Mouse (Mus musculus): ENCODE measurements around the gene Ranbp2.
A peak's percentile ranks its signal among the peaks of the same experiment; 100 is the strongest.

Ranbp2 gene

GRCm38 (mm10) chr10:58446384-58447279, at the start of gene Ranbp2:
TSS of gene Ranbp2 (plus strand) at chr10:58446920.
- DNase-seq (ENCODE audit: extremely low read depth, insufficient read length, low spot score), result peak; percentile 98

GRCm38 (mm10) chr10:58398941-58399340, 47.8 kb upstream of the Ranbp2 start:
- no peak for DNase-seq (ENCODE audit: extremely low read depth, insufficient read length, low spot score)

- no peak for DNase-seq (ENCODE audit: extremely low read depth, insufficient read length, low spot score)
These were observed 44.9 kb upstream of the Ranbp2 start for GRCm38 (mm10) chr10:58401838-58402237.

DNA sequence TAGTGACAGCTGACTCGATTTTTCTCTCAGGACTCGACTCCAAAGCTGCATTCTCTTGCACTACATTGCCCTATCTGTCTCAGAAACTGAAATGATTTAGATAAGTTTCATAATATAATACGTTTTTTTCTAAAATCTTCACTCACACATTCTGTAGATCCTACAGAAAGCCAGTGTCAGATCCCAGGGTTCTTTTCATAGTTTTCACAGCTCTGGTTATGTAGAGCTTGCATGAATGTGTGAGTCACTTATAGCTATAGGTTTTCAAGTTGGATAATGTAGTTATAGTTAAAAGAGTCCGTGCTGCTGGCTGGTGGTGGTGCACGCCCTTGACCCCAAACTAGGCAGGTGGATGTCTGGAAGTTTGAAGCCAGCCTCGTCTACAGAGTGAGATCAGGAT, 42.1 kb upstream of the Ranbp2 start:
- DNase-seq (ENCODE audit: extremely low read depth, insufficient read length, low spot score), result no peak

DNA sequence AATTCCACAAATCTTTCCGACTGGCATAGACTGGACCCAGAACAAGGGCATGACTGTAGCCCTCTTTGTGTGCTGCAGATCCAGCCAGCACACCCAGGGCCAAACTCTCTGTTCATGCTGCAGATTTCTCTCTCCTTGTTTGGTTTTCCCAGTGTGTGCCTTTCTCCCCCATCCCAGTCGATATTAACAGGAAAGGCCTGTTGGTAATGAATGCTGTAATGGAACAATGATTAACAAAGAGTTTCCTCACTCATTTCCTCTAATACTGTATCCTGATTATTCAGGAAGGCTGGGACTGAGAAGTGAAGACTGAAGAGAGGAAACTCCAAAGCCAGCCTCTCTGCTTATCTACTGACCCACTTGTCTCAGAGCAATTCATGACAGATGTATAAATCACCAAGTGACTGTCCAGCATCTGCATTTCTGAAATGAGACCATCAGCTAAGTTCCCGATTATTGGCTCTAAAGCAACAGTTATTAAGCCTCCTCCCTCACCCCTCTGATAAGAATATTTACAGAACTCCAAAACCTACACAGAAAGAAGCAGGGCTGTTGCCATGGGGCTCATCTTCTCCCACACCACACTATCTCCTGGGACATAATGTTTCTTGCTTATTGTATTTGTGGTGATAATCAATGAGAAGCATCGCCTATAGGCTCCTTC, 41.3 kb upstream of the Ranbp2 start:
- no peak for DNase-seq (ENCODE audit: extremely low read depth, insufficient read length, low spot score)

DNA sequence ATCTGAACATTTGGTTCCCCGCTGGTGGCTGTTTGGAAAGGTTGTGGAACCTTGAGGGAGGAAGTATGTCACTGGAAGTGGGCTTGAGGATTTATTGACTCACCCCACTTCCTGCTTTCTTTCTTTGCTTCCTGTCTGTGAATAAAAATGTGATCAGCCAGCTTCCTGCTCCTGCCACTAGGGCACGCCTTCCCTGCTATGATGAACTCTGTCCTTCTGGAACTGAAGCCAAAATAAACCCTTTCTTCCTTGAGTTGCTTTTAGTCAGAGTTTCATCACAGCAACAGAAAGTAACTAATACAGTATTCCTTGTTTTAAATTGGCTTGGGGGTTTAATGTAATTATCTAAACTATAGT, 40.8 kb upstream of the Ranbp2 start:
- peak; percentile 16 for DNase-seq (ENCODE audit: extremely low read depth, insufficient read length, low spot score)

- DNase-seq (ENCODE audit: extremely low read depth, insufficient read length, low spot score), result no peak
These were observed 34.4 kb upstream of the Ranbp2 start for GRCm38 (mm10) chr10:58412331-58412730.

DNA sequence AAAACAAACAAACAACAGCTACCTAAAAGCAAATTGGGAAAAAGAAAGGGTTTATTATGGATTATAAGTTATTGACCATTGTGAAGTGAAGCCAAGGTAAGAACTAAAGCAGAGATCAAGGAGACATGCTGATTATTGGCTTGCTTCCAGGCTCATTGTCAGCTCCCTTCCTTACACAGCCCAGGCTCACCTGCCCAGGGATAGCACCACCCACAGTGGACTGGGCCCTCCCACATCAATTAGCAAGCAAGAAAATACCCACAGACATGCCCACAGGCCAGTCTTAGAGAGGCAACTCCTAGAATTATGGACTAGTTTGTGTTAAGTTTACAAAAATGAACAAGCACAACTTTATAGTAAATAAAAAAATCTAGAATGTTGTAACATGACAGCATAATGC, 33.9 kb upstream of the Ranbp2 start:
- no peak for DNase-seq (ENCODE audit: extremely low read depth, insufficient read length, low spot score)

GRCm38 (mm10) chr10:58416702-58417101, 30.0 kb upstream of the Ranbp2 start:
- no peak for DNase-seq (ENCODE audit: extremely low read depth, insufficient read length, low spot score)

DNA sequence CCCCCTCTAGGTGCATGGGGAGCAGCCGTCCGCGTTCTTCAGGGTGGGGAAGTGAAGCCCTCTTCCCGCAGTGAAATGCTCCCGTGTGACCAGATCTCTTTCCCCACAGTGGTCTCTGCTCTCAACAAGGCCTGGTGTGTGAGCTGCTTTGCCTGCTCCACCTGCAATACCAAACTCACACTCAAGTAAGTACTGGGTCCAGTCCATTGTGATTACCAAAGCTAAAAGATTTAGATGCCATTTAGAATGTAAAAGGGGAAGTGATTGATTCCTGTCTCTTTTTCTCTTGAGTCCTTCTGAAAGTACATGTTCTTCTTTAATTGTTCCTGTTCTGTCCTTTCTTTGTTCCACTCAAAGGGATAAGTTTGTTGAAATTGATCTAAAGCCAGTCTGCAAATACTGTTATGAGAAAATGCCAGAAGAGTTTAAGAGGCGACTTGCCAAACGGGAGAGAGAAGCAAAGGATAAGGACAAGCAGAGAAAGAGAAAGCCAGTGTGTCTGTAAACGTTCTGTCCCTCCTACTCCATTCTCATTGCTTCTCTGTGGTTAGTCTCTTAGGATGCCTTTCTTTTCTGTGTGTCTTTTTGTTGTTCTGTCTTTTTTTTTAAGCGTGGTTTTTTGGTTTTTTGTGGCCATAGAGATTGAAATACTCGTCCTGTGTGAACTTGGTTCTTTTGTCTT, 28.3 kb upstream of the Ranbp2 start:
- no peak for DNase-seq (ENCODE audit: extremely low read depth, insufficient read length, low spot score)

GRCm38 (mm10) chr10:58427930-58428329, 18.8 kb upstream of the Ranbp2 start:
- DNase-seq (ENCODE audit: extremely low read depth, insufficient read length, low spot score), result no peak

DNA sequence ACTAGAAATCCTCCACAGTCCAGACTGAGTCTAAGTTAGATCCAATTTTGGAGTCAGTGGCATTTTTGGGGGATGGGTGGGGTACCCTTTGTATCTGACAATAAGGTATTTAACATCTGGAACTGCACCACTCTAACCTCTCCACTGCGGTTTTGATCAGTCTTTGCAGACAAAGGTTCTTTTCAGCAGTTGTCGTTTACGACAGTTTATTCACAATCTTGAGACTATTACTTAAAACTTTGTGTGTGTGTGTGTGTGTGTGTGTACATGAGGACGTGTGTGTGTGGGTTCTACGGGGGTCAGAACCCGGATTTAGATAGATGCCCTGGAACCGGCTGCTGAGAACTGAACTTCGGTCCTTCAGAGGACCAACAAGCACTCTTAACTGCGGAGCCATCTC, 870 bp upstream of the Ranbp2 start:
- peak; percentile 22 for DNase-seq (ENCODE audit: extremely low read depth, insufficient read length, low spot score)

DNA sequence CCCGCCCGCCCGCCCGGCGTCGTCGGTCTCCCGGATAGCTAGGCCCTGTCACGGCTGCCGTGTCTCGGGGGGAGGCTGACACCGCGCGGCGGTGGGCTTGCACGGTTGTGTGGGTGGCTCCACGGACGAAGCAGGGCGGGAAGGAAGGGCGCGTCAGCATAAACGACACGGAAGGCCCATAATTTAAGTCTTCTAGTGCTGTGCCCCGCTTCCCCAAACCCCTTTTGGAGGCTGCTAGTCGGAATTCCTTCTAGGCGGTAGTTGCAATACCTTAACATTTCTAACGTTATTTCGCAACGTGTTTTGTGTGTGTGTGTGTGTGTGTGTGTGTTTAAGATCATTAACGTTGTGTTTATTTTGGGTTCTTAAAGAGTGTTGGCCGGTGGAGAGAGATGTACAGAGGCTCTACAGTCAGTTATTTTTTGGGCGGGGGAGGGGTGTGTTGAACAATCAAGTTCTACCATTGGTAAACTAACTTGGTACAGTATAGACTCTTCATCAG, 611 bp downstream of the Ranbp2 start:
- no peak for DNase-seq (ENCODE audit: extremely low read depth, insufficient read length, low spot score)

DNA sequence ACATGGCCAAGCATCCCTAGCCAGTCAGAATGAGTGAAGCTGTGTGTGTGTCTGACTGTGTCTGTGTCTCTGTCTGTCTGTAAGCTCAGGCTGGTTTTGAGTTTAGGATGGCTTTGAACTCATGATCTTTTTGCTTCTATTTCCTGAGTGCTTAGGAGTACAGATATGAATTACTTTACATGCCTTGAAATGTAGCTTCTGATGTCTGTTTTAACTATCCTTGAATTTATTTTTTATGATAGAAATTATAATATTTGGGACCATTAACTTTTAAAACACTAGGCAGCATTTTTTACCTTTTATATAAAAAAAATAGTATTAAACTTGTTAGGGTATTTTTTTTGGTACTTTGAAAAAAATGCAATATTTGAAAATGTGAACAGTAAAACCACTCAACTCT, 4.9 kb downstream of the Ranbp2 start:
- no peak for DNase-seq (ENCODE audit: extremely low read depth, insufficient read length, low spot score)

DNA sequence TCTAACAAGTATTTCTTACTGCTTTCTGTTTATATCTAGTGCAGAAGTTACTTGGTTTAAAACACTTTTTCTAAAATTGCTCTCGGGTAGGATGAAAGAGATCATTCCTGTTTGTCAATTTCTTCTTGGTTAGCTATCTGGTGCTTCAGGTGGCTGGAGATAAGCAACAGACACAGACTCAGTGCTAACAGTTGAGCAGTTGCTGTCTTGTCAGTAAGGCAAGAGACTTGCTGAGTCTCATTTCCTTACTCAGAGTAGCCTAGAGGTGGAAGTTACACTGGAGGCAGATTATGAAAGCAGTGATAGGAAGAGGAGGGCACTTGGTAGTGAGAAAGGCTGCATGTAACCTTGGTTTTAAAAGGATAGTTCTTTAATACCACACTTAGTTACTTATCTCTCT, 5.5 kb downstream of the Ranbp2 start:
- DNase-seq (ENCODE audit: extremely low read depth, insufficient read length, low spot score), result no peak

DNA sequence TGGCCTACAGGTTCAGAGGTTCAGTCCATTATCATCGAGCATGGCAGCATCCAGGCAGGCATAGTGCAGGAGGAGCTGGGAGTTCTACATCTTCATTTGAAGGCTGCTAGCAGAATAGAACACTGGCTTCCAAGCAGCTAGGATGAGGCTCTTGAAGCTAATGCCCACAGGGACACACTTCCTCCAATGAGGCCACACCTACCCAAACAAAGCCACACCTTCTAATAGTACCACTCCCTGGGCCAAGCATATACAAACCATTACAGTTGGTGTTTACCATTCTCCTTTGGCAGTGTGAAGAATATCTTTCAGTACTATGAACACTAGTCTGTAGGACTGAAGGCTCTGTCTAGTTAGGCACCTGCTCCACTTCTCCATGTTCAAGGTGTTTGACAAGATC, 13.2 kb downstream of the Ranbp2 start:
- no peak for DNase-seq (ENCODE audit: extremely low read depth, insufficient read length, low spot score)

DNA sequence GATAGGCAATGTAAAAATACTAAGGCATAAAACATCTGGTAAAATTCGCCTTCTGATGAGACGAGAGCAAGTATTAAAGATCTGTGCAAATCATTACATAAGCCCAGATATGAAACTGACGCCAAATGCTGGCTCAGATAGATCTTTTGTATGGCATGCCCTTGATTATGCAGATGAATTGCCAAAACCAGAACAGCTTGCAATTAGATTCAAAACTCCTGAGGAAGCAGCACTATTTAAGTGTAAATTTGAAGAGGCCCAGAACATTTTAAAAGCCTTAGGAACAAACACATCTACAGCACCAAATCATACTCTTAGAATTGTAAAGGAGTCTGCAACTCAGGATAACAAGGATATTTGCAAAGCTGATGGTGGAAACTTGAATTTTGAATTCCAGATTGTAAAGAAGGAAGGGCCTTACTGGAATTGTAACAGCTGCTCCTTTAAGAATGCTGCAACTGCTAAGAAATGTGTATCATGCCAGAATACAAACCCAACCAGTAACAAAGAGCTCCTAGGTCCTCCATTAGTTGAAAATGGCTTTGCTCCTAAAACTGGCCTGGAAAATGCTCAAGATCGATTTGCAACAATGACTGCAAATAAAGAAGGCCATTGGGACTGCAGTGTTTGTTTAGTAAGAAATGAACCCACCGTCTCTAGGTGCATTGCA, 30.5 kb downstream of the Ranbp2 start:
- no peak for DNase-seq (ENCODE audit: extremely low read depth, insufficient read length, low spot score)

DNA sequence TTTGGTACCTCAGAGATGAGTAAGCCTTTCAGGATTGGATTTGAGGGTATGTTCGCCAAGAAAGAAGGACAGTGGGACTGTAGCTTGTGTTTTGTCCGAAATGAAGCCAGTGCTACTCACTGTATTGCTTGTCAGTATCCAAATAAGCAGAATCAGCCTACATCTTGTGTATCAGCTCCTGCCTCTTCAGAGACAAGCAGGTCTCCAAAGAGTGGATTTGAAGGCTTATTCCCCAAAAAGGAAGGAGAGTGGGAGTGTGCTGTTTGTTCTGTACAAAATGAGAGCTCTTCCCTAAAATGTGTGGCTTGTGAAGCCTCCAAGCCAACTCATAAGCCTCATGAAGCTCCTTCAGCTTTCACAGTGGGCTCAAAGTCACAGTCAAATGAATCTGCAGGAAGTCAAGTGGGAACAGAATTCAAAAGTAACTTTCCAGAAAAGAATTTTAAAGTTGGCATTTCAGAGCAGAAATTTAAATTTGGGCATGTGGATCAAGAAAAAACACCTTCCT, 31.4 kb downstream of the Ranbp2 start:
- DNase-seq (ENCODE audit: extremely low read depth, insufficient read length, low spot score), result no peak

DNA sequence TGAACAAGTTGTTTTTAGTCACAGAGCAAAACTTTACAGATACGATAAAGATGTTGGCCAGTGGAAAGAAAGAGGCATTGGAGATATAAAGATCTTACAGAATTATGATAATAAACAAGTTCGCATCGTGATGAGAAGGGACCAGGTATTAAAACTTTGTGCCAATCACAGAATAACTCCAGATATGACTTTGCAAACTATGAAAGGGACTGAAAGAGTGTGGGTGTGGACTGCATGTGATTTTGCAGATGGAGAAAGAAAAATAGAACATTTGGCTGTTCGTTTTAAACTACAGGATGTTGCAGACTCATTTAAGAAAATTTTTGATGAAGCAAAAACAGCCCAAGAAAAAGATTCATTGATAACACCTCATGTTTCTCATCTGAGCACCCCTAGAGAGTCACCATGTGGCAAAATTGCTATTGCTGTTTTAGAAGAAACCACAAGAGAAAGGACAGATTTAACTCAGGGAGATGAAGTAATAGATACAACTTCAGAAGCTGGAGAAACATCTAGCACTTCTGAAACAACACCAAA, 33.3 kb downstream of the Ranbp2 start:
- DNase-seq (ENCODE audit: extremely low read depth, insufficient read length, low spot score), result no peak

- no peak for DNase-seq (ENCODE audit: extremely low read depth, insufficient read length, low spot score)
These were observed 44.3 kb downstream of the Ranbp2 start for GRCm38 (mm10) chr10:58491031-58491430.

Measured in 3134 (cell line).